8 mouse cellular contexts compared by ENCODE assay signal in genomic region chr4:102978440-102978839, GRCm38 (mm10). TPM values are rescaled to one million over a fixed set of nuclear protein-coding genes. Genes with fewer than 3 reads are reported as not detected.
DNase-seq lines count a peak whose midpoint lies in the region; ATAC-seq and TF ChIP-seq lines count a peak whose summit lies in the region.

TSS of gene Tctex1d1 (plus strand) at chr4:102978606.

- peak within 1 kb of the TSS; percentile 65 for H3K9ac ChIP-seq in heart, embryonic 13.5 days
- no peak within 1 kb of the TSS for H3K9ac ChIP-seq in liver, embryonic 14.5 days (replicated peaks)
- 0 out of 2 replicates have a peak within 1 kb of the TSS, but pooled peaks have one; percentile 11 for H3K9ac ChIP-seq in neural tube, embryonic 15.5 days (replicated peaks)

- H3K9me3 ChIP-seq in heart, embryonic 13.5 days, result no peaks in the 10 kb centered on the region
- no peaks in the 10 kb centered on the region for H3K9me3 ChIP-seq in liver, embryonic 14.5 days (ENCODE audit: control insufficient read depth, low read length)
- H3K9me3 ChIP-seq in neural tube, embryonic 15.5 days (replicated peaks), result no peaks in the 10 kb centered on the region

- no peak for TF ChIP-seq CTCF in gastrocnemius, adult 2 months (IDR thresholded peaks at IDR 0.05)
- TF ChIP-seq CTCF in spleen, adult 2 months (IDR thresholded peaks at IDR 0.05; ENCODE audit: extremely low read depth, insufficient read depth, insufficient read length, insufficient replicate concordance), result no peak
- no peak for TF ChIP-seq CTCF in liver, embryonic 14.5 days (IDR thresholded peaks at IDR 0.05; ENCODE audit: low read depth)

- no peak; the same call in 1 of the 2 replicates for ATAC-seq in heart, embryonic 13.5 days (ENCODE audit: extremely low read depth, insufficient number of reproducible peaks, low FRiP score, low TSS enrichment)
- no peak for ATAC-seq in liver, embryonic 14.5 days (ENCODE audit: insufficient read depth)
- ATAC-seq in neural tube, embryonic 15.5 days (ENCODE audit: low FRiP score), result peak; percentile 69

- peaks cover 6% of the 10 kb centered on the region; the same call in 1 of the 2 replicates for H3K4me1 ChIP-seq in spleen, adult 2 months (ENCODE audit: control insufficient read depth, insufficient read depth, insufficient read length)
- peaks cover 18% of the 10 kb centered on the region for H3K4me1 ChIP-seq in heart, embryonic 13.5 days
- no peaks in the 10 kb centered on the region for H3K4me1 ChIP-seq in liver, embryonic 14.5 days (replicated peaks; ENCODE audit: control insufficient read depth in 2 of 2, insufficient read depth in 2 of 2, low read length in 1 of 2)
- H3K4me1 ChIP-seq in neural tube, embryonic 15.5 days, result peaks cover 13% of the 10 kb centered on the region

- no peaks in the 10 kb centered on the region for H3K36me3 ChIP-seq in spleen, adult 2 months (ENCODE audit: control insufficient read depth, insufficient read depth, low read length)
- no peaks in the 10 kb centered on the region for H3K36me3 ChIP-seq in heart, embryonic 13.5 days
- no peaks in the 10 kb centered on the region for H3K36me3 ChIP-seq in liver, embryonic 14.5 days (replicated peaks; ENCODE audit: control insufficient read depth, insufficient read depth, low read depth)
- no peaks in the 10 kb centered on the region for H3K36me3 ChIP-seq in neural tube, embryonic 15.5 days

- H3K27ac ChIP-seq in gastrocnemius, adult 2 months, result no peak within 1 kb of the TSS
- H3K27ac ChIP-seq in spleen, adult 2 months (ENCODE audit: insufficient read depth, low read length), result no peak within 1 kb of the TSS
- H3K27ac ChIP-seq in heart, embryonic 13.5 days (replicated peaks), result no peak within 1 kb of the TSS
- H3K27ac ChIP-seq in liver, embryonic 14.5 days, result no peak within 1 kb of the TSS
- no peak within 1 kb of the TSS for H3K27ac ChIP-seq in neural tube, embryonic 15.5 days (replicated peaks)

- TF ChIP-seq EP300 in liver, embryonic 14.5 days (IDR thresholded peaks at IDR 0.05; ENCODE audit: low read depth), result no peak

- H3K4me3 ChIP-seq in gastrocnemius, adult 2 months, result peak within 1 kb of the TSS; percentile 49
- H3K4me3 ChIP-seq in spleen, adult 2 months (ENCODE audit: extremely low read depth, insufficient read depth, insufficient read length), result peak within 1 kb of the TSS; percentile 27; the same call in 1 of the 2 replicates
- H3K4me3 ChIP-seq in heart, embryonic 13.5 days, result peak within 1 kb of the TSS; percentile 47
- peak within 1 kb of the TSS; percentile 1; a peak in 2 of 4 replicates for H3K4me3 ChIP-seq in liver, embryonic 14.5 days (ENCODE audit: insufficient read depth in 1 of 2, low read depth in 2 of 2, low read length in 2 of 2)
- H3K4me3 ChIP-seq in neural tube, embryonic 15.5 days (replicated peaks), result peak within 1 kb of the TSS; percentile 33

- TF ChIP-seq POLR2A in spleen, adult 2 months (IDR thresholded peaks at IDR 0.05; ENCODE audit: low read depth, low read length), result no peak

- intact Hi-C loops in gastrocnemius, adult 2 months (cut with DNase I), result no loop called here

- peak; percentile 40 for DNase-seq in gastrocnemius, adult 2 months
- DNase-seq in gastrocnemius, postnatal 25 days, result no peak
- DNase-seq in spleen, adult 2 months (ENCODE audit: low read depth in 1 of 2, low spot score in 2 of 2), result no peak
- DNase-seq in spleen, adult 18-20 months, result no peak
- no peak for DNase-seq in liver, embryonic 14.5 days (ENCODE audit: low read depth in 3 of 3, low spot score in 3 of 3)
- DNase-seq in adrenal gland, adult 18-20 months (ENCODE audit: low spot score in 2 of 2), result no peak

- WGBS in spleen, adult 2 months, result 5% methylated on average over 13 of the region's 13 CpGs
- 5% methylated on average over 13 of the region's 13 CpGs for WGBS in heart, embryonic 13.5 days
- 3% methylated on average over 13 of the region's 13 CpGs for WGBS in liver, embryonic 14.5 days (ENCODE audit: insufficient replicate concordance)
- WGBS in neural tube, embryonic 15.5 days, result 2% methylated on average over 13 of the region's 13 CpGs

- peak within 1 kb of the TSS; percentile 73 for H3K4me2 ChIP-seq in heart, embryonic 13.5 days
- H3K4me2 ChIP-seq in liver, embryonic 14.5 days (ENCODE audit: low read depth), result peak within 1 kb of the TSS; percentile 56
- peak within 1 kb of the TSS; percentile 76 for H3K4me2 ChIP-seq in neural tube, embryonic 15.5 days

- peaks cover 4% of the 10 kb centered on the region; the same call in 1 of the 2 replicates for H3K27me3 ChIP-seq in spleen, adult 2 months (ENCODE audit: control insufficient read depth, insufficient read depth, low read length)
- peaks cover 50% of the 10 kb centered on the region for H3K27me3 ChIP-seq in heart, embryonic 13.5 days (replicated peaks)
- peaks cover 5% of the 10 kb centered on the region for H3K27me3 ChIP-seq in liver, embryonic 14.5 days (ENCODE audit: control insufficient read depth, insufficient read depth, low read length)
- H3K27me3 ChIP-seq in neural tube, embryonic 15.5 days (replicated peaks), result no peaks in the 10 kb centered on the region

RNA-seq across cellular contexts. Expression of gene Tctex1d1, which starts in this region (rescaled TPM):
- total RNA-seq in gastrocnemius, adult 2 months (2021), result not detected
- total RNA-seq in gastrocnemius, postnatal 25 days (2021), result not detected
- not detected in 2 replicates for polyA plus RNA-seq in spleen, adult 2 months (2012; rRNA removed)
- polyA plus RNA-seq in heart, embryonic 13.5 days (2015; fragmentation: Nextera tagmentation; extraction: Ambion mirVana), result 0.33 and 0.51 TPM in 2 replicates
- polyA plus RNA-seq in liver, embryonic 14.5 days (2012; rRNA removed), result 0.17 and 0.21 TPM in 2 replicates
- polyA plus RNA-seq in liver, embryonic 14.5 days (2014; fragmentation: Nextera tagmentation; extraction: Ambion mirVana), result 0.21 and 0.25 TPM in 2 replicates
- 2.7 and 3.2 TPM in 2 replicates for polyA plus RNA-seq in neural tube, embryonic 15.5 days (2015; fragmentation: Nextera tagmentation; extraction: Ambion mirVana)
- total RNA-seq in adrenal gland, adult 18-20 months (2021), result not detected

Comparison
In these comparisons a context has a peak if more than half of its experiments do, and no peak if none do; other contexts are left out.
1. Peak in DNase-seq and H3K4me3 ChIP-seq in gastrocnemius, adult 2 months; RNA of the gene not detected or under 1 TPM.